Mouse (Mus musculus): ENCODE measurements around the gene Proz.

- TF ChIP-seq CTCF (conservative IDR thresholded peaks at IDR 0.05; ENCODE audit: low read length) (no peak), NANOG (IDR thresholded peaks at IDR 0.05; ENCODE audit: borderline replicate concordance, low read length) (no peak)
These were observed 12.5 kb downstream of the Proz start for GRCm38 (mm10) chr8:13073255-13073654.

All from E14TG2a.4 (cell line).